Mouse (Mus musculus) naive thymus-derived CD4-positive, alpha-beta T cell, adult 2 months (primary cell): ENCODE measurements around the gene Gm10277.

ENCODE experiments used
- DNase-seq: peaks from one replicate; pipeline ENCODE4 v3.0.0-alpha.2; 2011; ENCODE audit warnings: low read depth

Gm10277 gene

GRCm38 (mm10) chr11:77787707-77788106, at the start of gene Gm10277:
Gene Gm10277, minus strand, starts transcription at chr11:77787747.
- no peak for DNase-seq

GRCm38 (mm10) chr11:77836751-77837150, 49.2 kb upstream of the Gm10277 start:
- DNase-seq, result no peak

GRCm38 (mm10) chr11:77836290-77836689, 48.7 kb upstream of the Gm10277 start:
- no peak for DNase-seq

- no peak for DNase-seq
These were observed 47.6 kb upstream of the Gm10277 start for GRCm38 (mm10) chr11:77835109-77835508.

DNA sequence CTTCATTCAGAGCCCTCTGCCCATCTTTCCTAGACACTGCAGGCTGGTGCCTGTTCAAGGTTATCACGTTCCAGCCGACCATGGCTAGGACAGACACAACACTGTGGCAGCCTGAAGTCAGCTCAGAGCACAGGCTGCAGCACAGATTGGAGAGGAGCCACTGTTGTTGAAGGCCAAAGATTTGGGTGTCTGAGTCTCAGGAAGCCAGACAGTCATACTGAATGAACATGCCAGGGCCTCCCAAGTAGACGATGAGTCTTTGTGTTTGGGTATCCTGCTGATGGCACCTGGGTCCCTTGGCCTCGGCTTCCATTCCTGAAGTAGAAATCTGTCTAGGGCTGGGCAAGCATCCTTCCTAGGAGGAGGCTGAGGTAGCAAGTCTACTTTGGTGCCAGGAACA, 45.0 kb upstream of the Gm10277 start:
- no peak for DNase-seq

DNA sequence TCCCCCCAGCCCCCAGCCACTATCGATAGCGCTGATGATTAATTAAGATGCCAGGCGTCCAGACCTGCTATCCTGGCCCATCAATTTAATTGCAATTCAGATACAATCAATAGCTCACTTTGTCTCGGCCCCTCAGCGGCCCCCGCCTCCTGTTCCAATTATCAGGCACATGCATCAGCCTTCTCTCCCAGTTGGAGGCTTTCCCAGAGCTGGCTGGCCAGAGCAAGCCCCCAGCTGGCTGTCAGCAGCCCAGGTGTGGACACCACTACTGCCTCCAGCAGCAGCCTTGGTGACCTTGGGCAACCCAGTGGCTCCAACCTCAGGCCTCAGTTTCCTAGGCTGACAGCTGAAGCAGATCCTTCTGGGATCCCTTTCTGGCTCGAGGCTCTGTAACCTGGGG, 43.3 kb upstream of the Gm10277 start:
- no peak for DNase-seq

GRCm38 (mm10) chr11:77829043-77829841, 41.7 kb upstream of the Gm10277 start:
- DNase-seq, result no peak

- no peak for DNase-seq
These were observed 40.6 kb upstream of the Gm10277 start for GRCm38 (mm10) chr11:77828163-77828562.

GRCm38 (mm10) chr11:77827241-77827995, 39.9 kb upstream of the Gm10277 start:
- peak; percentile 88 for DNase-seq

- DNase-seq, result peak; percentile 21
These were observed 38.8 kb upstream of the Gm10277 start for GRCm38 (mm10) chr11:77826311-77826710.

GRCm38 (mm10) chr11:77825853-77826252, 38.3 kb upstream of the Gm10277 start:
- DNase-seq, result peak; percentile 71

DNA sequence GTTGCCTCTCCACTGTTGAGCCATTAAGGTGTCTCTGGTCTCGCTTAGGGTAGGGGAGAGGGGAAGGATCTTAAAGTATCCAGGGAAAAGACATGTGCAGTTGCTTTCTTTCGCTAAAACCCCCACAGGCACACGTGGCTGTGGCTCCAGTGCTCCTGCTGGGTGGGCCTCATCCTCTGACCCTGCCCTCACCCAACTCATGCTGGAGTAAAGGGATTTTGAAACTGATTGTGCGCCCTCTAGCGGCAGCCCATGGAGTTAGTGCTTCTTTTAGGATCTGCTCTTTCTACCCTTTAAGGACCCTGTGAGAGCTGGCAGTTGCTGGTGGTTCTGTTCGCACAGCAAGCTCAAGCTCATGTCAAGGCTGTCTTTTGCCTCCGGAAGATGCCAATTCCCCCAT, 35.2 kb upstream of the Gm10277 start:
- DNase-seq, result peak; percentile 83

DNA sequence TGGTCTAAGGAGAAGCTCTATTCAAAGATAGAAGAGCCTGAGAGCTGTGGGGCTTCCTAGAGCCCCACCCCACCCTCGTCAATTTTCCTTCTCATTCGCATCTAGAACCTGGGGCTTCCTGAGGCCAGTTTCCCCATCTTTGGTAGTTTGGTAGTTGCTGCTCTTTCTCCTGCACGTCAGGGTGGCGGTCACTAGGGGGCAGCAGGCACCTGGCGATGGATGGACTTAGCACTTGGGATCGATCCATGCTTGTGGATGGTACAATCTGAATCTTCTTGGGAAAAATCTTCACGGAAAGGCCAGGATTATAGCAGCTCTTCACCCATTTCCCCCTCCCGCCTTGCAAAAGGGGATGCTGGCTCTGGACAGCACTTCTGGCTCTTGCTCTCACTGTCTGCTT, 34.1 kb upstream of the Gm10277 start:
- DNase-seq, result peak; percentile 62

GRCm38 (mm10) chr11:77816003-77816402, 28.5 kb upstream of the Gm10277 start:
- DNase-seq, result peak; percentile 92

DNA sequence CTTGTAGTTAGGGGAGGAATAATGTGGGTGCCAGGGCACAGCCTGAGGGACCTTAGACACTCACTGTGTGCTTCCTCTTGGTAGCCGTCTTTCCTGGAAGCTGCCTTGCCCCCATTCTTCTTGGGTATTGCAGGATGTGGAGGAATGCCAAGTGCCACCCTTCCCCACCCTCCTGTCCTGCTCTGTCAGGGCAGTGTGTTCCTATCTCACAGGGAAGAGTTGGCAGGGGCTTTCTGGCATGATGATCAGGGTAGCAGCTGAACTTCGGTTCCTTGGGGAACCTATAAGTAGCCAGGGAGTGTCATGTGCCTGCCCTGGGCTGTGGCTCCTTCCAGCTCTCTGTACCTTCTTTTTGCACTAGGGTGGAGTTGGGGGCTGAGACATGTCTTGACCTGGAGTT, 26.4 kb upstream of the Gm10277 start:
- no peak for DNase-seq

DNA sequence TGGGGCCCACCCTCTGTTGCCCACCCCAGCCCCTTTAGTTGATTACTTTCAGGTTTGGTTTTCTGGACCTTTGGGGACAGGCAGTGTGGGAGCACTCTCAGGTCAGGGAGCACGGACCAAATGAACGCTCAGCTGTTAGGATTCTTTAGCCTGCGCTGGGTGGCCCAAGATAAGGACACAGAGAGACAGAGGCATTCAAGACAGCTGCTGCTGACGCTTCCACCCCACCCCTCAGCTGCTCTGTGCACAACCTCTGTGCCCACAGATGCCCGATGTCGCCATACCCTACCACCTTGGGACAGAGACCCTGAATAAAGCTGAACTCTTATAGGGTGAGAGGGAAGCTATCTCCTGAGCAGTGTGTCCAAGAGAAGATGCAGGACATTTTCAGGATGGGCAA, 22.5 kb upstream of the Gm10277 start:
- no peak for DNase-seq

- no peak for DNase-seq
These were observed 21.7 kb upstream of the Gm10277 start for GRCm38 (mm10) chr11:77809215-77809614.

- no peak for DNase-seq
These were observed 20.5 kb upstream of the Gm10277 start for GRCm38 (mm10) chr11:77808051-77808465.

DNA sequence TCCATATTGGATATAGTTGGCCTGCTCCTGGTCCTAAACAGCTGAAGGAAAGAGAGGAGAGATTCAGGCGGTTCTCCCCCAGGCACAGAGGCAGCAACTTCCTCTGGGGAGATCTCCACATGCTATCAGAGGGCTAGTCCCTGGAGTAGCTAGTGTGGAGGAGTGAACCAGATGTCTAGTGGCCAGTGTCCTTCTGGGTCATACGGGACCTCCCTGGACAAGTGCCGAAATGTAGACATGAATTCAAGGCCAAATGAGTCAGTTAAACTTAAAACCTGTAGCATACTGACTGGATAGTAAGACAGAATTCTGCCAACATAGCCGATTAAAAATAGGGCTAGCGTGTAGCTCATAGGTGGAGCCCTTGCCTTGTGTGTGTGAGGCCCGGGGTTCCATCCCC, 19.3 kb upstream of the Gm10277 start:
- no peak for DNase-seq

DNA sequence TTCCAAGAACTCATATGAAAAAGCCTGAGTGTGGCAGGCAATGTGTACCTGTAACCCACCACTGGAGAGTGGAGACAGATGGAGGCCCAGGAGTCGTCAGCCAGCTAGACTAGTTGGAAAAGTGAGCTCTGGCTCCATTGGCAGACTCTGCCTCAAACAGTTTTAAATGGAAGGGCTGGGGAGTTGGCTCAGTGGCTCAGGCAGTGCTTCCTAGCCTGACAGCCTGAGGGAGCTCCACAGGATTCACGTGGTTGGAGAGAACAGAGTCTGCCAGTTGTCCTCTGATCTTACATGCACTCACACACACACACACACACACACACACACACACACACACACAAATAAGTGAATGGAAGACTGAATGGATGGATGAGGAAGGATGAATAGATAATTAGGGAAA, 18.7 kb upstream of the Gm10277 start:
- DNase-seq, result no peak

- DNase-seq, result peak; percentile 70
These were observed 14.9 kb upstream of the Gm10277 start for GRCm38 (mm10) chr11:77802341-77802865.

DNA sequence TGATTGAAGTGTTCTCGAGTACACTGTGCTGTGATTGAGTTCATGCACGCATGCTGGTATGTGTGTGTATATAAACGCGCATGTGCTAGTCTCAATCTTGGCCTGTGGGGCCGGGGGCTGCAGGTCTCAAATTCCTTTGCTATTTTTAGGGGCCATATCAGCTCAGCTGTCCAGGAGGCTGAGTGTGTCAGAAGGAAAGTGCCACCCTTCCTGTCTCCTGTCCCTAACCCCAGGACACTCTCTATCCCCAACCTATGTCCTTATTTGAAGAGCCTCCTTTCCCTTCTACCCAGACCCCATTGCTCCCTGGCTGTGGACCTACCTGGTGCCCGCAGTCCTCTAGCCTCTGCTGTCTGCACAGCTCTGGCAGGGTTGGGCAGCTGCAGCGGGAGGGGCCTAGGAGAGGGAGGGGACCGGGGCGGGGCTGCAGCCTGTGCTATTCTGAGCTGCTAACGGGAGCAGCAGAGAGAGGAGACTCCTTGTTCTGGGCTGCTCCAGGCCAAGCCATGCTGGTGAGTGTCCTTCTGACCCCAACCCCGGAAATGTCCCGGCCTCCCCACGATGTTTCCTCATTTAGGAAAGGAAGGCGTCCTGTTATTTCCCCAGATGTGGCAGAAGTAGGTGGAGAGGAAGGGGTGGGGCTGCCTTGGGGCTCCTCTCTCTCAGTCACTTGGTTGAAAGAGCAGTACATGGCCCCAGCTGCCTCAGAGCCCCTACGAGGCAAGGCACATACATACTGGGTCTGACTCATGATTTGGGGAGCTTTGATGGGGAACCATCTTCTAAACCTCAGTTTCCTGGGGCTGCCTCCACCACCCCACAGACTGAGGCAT, 13.5 kb upstream of the Gm10277 start:
- DNase-seq, result peak; percentile 89
